Mouse (Mus musculus): ENCODE measurements around the gene Dis3l2. TPM values are rescaled to one million over a fixed set of nuclear protein-coding genes. Genes with fewer than 3 reads are reported as not detected.

Dis3l2 gene
- 31.8 and 32.5 TPM in 2 replicates for polyA plus RNA-seq (2016; fragmentation: Nextera tagmentation; extraction: Ambion mirVana)

- Histone ChIP-seq H3K27me3 (no peaks in the 10 kb centered on the region), H3K27ac (peak within 1 kb of the TSS; percentile 90), H3K36me3 (no peaks in the 10 kb centered on the region), H3K9me3 (no peaks in the 10 kb centered on the region), H3K9ac (peak within 1 kb of the TSS; percentile 90), H3K4me3 (peak within 1 kb of the TSS; percentile 89), H3K4me1 (peaks cover 14% of the 10 kb centered on the region; the same call in 1 of the 2 replicates), H3K4me2 (replicated peaks) (peak within 1 kb of the TSS; percentile 79)
- WGBS = 3% methylated on average over 51 of the region's 54 CpGs
- peak; percentile 88 for ATAC-seq (ENCODE audit: insufficient number of reproducible peaks, insufficient read depth, low FRiP score, low TSS enrichment)
Observed at GRCm38 (mm10) chr1:86703300-86703964, at the start of gene Dis3l2. TSS of gene Dis3l2 (plus strand) at chr1:86703808.

- no peak overlapping the region for H3K4me3 ChIP-seq
- H3K9ac ChIP-seq = no peak overlapping the region
- no peaks in the 10 kb centered on the region for H3K27me3 ChIP-seq
- H3K9me3 ChIP-seq = no peaks in the 10 kb centered on the region
- no peak overlapping the region for H3K4me2 ChIP-seq (replicated peaks)
- no peak overlapping the region for H3K27ac ChIP-seq
- H3K36me3 ChIP-seq = no peaks in the 10 kb centered on the region
- 88% methylated on average over 5 of the region's 5 CpGs for WGBS
- no peak for ATAC-seq (ENCODE audit: insufficient number of reproducible peaks, insufficient read depth, low FRiP score, low TSS enrichment)
- H3K4me1 ChIP-seq = no peaks in the 10 kb centered on the region
Observed at GRCm38 (mm10) chr1:86657071-86657470, 46.5 kb upstream of the Dis3l2 start.

- no peak overlapping the region for H3K27ac ChIP-seq
- 64% methylated on average over 2 of the region's 2 CpGs for WGBS
- H3K4me1 ChIP-seq = peaks cover 7% of the 10 kb centered on the region; the same call in 1 of the 2 replicates
- no peak for ATAC-seq (ENCODE audit: insufficient number of reproducible peaks, insufficient read depth, low FRiP score, low TSS enrichment)
- H3K4me3 ChIP-seq = no peak overlapping the region
- H3K9me3 ChIP-seq = no peaks in the 10 kb centered on the region
- peaks cover 30% of the 10 kb centered on the region for H3K27me3 ChIP-seq
- no peak overlapping the region for H3K9ac ChIP-seq
- no peak overlapping the region for H3K4me2 ChIP-seq (replicated peaks)
- no peaks in the 10 kb centered on the region for H3K36me3 ChIP-seq
Observed at GRCm38 (mm10) chr1:86665091-86665490, 38.5 kb upstream of the Dis3l2 start.

GRCm38 (mm10) chr1:86669552-86670273 lies 33.9 kb upstream of the Dis3l2 start:
- Histone ChIP-seq H3K36me3 (no peaks in the 10 kb centered on the region), H3K27ac (no peak overlapping the region), H3K4me1 (peaks cover 13% of the 10 kb centered on the region), H3K9ac (peak overlapping the region; percentile 25), H3K9me3 (no peaks in the 10 kb centered on the region), H3K4me2 (replicated peaks) (peak overlapping the region; percentile 91), H3K4me3 (peak overlapping the region; percentile 49), H3K27me3 (peaks cover 56% of the 10 kb centered on the region)
- no peak for ATAC-seq (ENCODE audit: insufficient number of reproducible peaks, insufficient read depth, low FRiP score, low TSS enrichment)
- 2% methylated on average over 44 of the region's 44 CpGs for WGBS

- Histone ChIP-seq H3K27me3 (peaks cover 56% of the 10 kb centered on the region), H3K27ac (no peak within 1 kb of the TSS), H3K9ac (peak within 1 kb of the TSS; percentile 25), H3K4me2 (replicated peaks) (peak within 1 kb of the TSS; percentile 91), H3K36me3 (no peaks in the 10 kb centered on the region), H3K4me3 (peak within 1 kb of the TSS; percentile 49), H3K9me3 (no peaks in the 10 kb centered on the region), H3K4me1 (peaks cover 16% of the 10 kb centered on the region)
- ATAC-seq (ENCODE audit: insufficient number of reproducible peaks, insufficient read depth, low FRiP score, low TSS enrichment) = peak; percentile 91
- WGBS = 4% methylated on average over 58 of the region's 59 CpGs
Observed at GRCm38 (mm10) chr1:86670279-86671038, 33.1 kb upstream of the Dis3l2 start, which contains the start of gene Nppc. TSS of gene Nppc (minus strand) at chr1:86670571.

GRCm38 (mm10) chr1:86674385-86674784 lies 29.2 kb upstream of the Dis3l2 start:
- Histone ChIP-seq H3K27me3 (peaks cover 32% of the 10 kb centered on the region), H3K4me3 (no peak overlapping the region), H3K36me3 (no peaks in the 10 kb centered on the region), H3K9me3 (no peaks in the 10 kb centered on the region), H3K27ac (no peak overlapping the region), H3K4me2 (replicated peaks) (no peak overlapping the region), H3K4me1 (peaks cover 15% of the 10 kb centered on the region), H3K9ac (no peak overlapping the region)
- 52% methylated on average over 9 of the region's 9 CpGs for WGBS
- no peak for ATAC-seq (ENCODE audit: insufficient number of reproducible peaks, insufficient read depth, low FRiP score, low TSS enrichment)

GRCm38 (mm10) chr1:86675126-86675525 lies 28.5 kb upstream of the Dis3l2 start:
- H3K9me3 ChIP-seq = no peaks in the 10 kb centered on the region
- ATAC-seq (ENCODE audit: insufficient number of reproducible peaks, insufficient read depth, low FRiP score, low TSS enrichment) = no peak
- H3K27me3 ChIP-seq = peaks cover 25% of the 10 kb centered on the region
- H3K36me3 ChIP-seq = no peaks in the 10 kb centered on the region
- H3K9ac ChIP-seq = no peak overlapping the region
- no peak overlapping the region for H3K4me3 ChIP-seq
- no peak overlapping the region for H3K4me2 ChIP-seq (replicated peaks)
- peaks cover 9% of the 10 kb centered on the region for H3K4me1 ChIP-seq
- H3K27ac ChIP-seq = no peak overlapping the region
- 82% methylated on average over 12 of the region's 12 CpGs for WGBS

- ATAC-seq (ENCODE audit: insufficient number of reproducible peaks, insufficient read depth, low FRiP score, low TSS enrichment) = no peak
- no peak overlapping the region for H3K9ac ChIP-seq
- H3K36me3 ChIP-seq = no peaks in the 10 kb centered on the region
- no peak overlapping the region for H3K4me3 ChIP-seq
- 84% methylated on average over 3 of the region's 3 CpGs for WGBS
- no peak overlapping the region for H3K27ac ChIP-seq
- no peak overlapping the region for H3K4me2 ChIP-seq (replicated peaks)
- no peaks in the 10 kb centered on the region for H3K9me3 ChIP-seq
- H3K4me1 ChIP-seq = peaks cover 5% of the 10 kb centered on the region; the same call in 1 of the 2 replicates
- H3K27me3 ChIP-seq = peaks cover 9% of the 10 kb centered on the region; the same call in 1 of the 2 replicates
Observed at GRCm38 (mm10) chr1:86677624-86678023, 26.0 kb upstream of the Dis3l2 start.

GRCm38 (mm10) chr1:86678667-86679066 lies 24.9 kb upstream of the Dis3l2 start:
- H3K9ac ChIP-seq = no peak overlapping the region
- H3K9me3 ChIP-seq = no peaks in the 10 kb centered on the region
- H3K27me3 ChIP-seq = 0 out of 2 replicates have a peak, but pooled peaks cover 6% of the 10 kb centered on the region
- no peak overlapping the region for H3K27ac ChIP-seq
- H3K4me2 ChIP-seq (replicated peaks) = no peak overlapping the region
- no peak overlapping the region for H3K4me3 ChIP-seq
- no peak for ATAC-seq (ENCODE audit: insufficient number of reproducible peaks, insufficient read depth, low FRiP score, low TSS enrichment)
- peaks cover 5% of the 10 kb centered on the region; the same call in 1 of the 2 replicates for H3K4me1 ChIP-seq
- no peaks in the 10 kb centered on the region for H3K36me3 ChIP-seq
- WGBS = 75% methylated on average over 10 of the region's 10 CpGs

GRCm38 (mm10) chr1:86687236-86687635 lies 16.4 kb upstream of the Dis3l2 start:
- ATAC-seq (ENCODE audit: insufficient number of reproducible peaks, insufficient read depth, low FRiP score, low TSS enrichment) = no peak
- H3K4me1 ChIP-seq = no peaks in the 10 kb centered on the region

GRCm38 (mm10) chr1:86691027-86691426 lies 12.6 kb upstream of the Dis3l2 start:
- no peaks in the 10 kb centered on the region for H3K27me3 ChIP-seq
- 57% methylated on average over 5 of the region's 5 CpGs for WGBS

More at GRCm38 (mm10) chr1:86687236-86687635, 16.4 kb upstream of the Dis3l2 start:
- Histone ChIP-seq H3K9ac (no peak overlapping the region), H3K36me3 (no peaks in the 10 kb centered on the region), H3K4me3 (no peak overlapping the region), H3K4me2 (replicated peaks) (no peak overlapping the region), H3K27ac (no peak overlapping the region), H3K9me3 (no peaks in the 10 kb centered on the region), H3K27me3 (0 out of 2 replicates have a peak, but pooled peaks cover 4% of the 10 kb centered on the region)
- WGBS = 87% methylated on average over 4 of the region's 4 CpGs

More at GRCm38 (mm10) chr1:86691027-86691426, 12.6 kb upstream of the Dis3l2 start:
- no peak overlapping the region for H3K4me3 ChIP-seq
- H3K9me3 ChIP-seq = no peaks in the 10 kb centered on the region
- no peak overlapping the region for H3K4me2 ChIP-seq (replicated peaks)
- H3K9ac ChIP-seq = no peak overlapping the region
- H3K4me1 ChIP-seq = no peaks in the 10 kb centered on the region
- no peaks in the 10 kb centered on the region for H3K36me3 ChIP-seq
- no peak overlapping the region for H3K27ac ChIP-seq
- ATAC-seq (ENCODE audit: insufficient number of reproducible peaks, insufficient read depth, low FRiP score, low TSS enrichment) = no peak
